Mouse (Mus musculus) v-Abl transformed pro-B cells (cell line): ENCODE data around the gene Cdx4.

Experiments used
- in situ Hi-C, 2 experiments: fragments of 400-800 bp; cut with MboI; formaldehyde crosslinking; loops; one replicate each; pipeline ENCODE4 v1.15.1; 2025; ENCODE audit not compliant: unreplicated experiment in 2 of 2

Cdx4 gene

DNA sequence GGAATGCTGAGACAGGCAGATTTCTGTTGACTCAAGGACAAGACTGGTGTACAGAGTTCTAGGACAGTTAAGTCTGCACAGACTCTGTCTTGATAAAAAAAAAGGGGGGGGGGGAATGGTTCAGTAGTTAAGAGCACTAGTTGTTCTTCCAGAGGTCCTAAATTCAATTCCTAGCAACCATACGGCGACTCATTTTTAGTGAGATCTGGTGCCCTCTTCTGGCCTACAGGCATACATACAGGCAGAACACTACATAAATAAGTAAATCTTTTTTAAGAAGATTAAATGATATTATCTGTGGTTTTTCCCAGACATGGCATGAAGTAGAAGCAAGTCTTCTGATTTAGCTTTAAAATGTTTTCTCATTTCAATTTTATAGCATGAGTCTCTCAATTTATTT lies 50.4 kb downstream of the Cdx4 start:
- in situ Hi-C loops, result loop anchor here in 1 of 2 experiments (5.0 kb wide), 1 partner anchor 109 kb away; no protein-coding TSS in a partner anchor

DNA sequence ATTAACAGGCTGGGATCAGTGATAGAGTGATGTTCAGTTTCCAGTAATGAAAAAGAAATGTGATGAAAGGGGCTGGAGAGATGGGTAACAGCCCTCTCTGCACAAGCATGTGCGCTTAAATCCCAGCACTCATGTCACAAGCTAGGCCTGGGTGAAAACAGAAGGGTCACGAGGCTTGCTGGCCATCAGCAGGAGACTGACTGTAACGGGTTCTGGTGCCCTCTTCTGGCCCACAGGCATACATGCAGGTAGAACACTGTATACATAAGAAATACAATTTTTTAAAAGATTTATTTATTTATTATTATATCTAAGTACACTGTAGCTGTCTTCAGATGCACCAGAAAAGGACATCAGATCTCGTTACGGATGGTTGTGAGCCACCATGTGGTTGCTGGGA lies 53.1 kb downstream of the Cdx4 start:
- in situ Hi-C loops, result loop anchor here in 1 of 2 experiments (5.0 kb wide), 1 partner anchor 112 kb away; no protein-coding TSS in a partner anchor
